Mouse (Mus musculus) lung, postnatal 25 days (tissue): ENCODE data around the gene Tmem163.
A peak's percentile ranks its signal among the peaks of the same experiment; 100 is the strongest.

Experiments used
- DNase-seq: peaks from one replicate; pipeline ENCODE4 v3.0.0; 2022; ENCODE audit warnings: low spot score

Tmem163 gene

GRCm38 (mm10) chr1:127568641-127569040 is 110.7 kb downstream of the Tmem163 start:
- peak; percentile 17 for DNase-seq

GRCm38 (mm10) chr1:127556486-127556845 is 122.9 kb downstream of the Tmem163 start:
- DNase-seq = no peak

- no peak for DNase-seq
These were observed 123.4 kb downstream of the Tmem163 start for GRCm38 (mm10) chr1:127555822-127556485.

GRCm38 (mm10) chr1:127548078-127548477 is 131.3 kb downstream of the Tmem163 start:
- DNase-seq = no peak

GRCm38 (mm10) chr1:127542756-127543155 is 136.6 kb downstream of the Tmem163 start:
- no peak for DNase-seq

- DNase-seq = no peak
These were observed 137.4 kb downstream of the Tmem163 start for GRCm38 (mm10) chr1:127541931-127542330.

- no peak for DNase-seq
These were observed 137.8 kb downstream of the Tmem163 start for GRCm38 (mm10) chr1:127541522-127541921.

- DNase-seq = no peak
These were observed 141.9 kb downstream of the Tmem163 start for GRCm38 (mm10) chr1:127537204-127538038.

- no peak for DNase-seq
These were observed 142.9 kb downstream of the Tmem163 start for GRCm38 (mm10) chr1:127536448-127536847.

GRCm38 (mm10) chr1:127531723-127532122 is 147.6 kb downstream of the Tmem163 start:
- no peak for DNase-seq

GRCm38 (mm10) chr1:127530849-127531580 is 148.3 kb downstream of the Tmem163 start:
- no peak for DNase-seq

- DNase-seq = no peak
These were observed 156.0 kb downstream of the Tmem163 start for GRCm38 (mm10) chr1:127523364-127523763.

- no peak for DNase-seq
These were observed 164.5 kb downstream of the Tmem163 start for GRCm38 (mm10) chr1:127514888-127515287.

GRCm38 (mm10) chr1:127514479-127514878 is 164.9 kb downstream of the Tmem163 start:
- DNase-seq = peak; percentile 43

- no peak for DNase-seq
These were observed 165.7 kb downstream of the Tmem163 start for GRCm38 (mm10) chr1:127513664-127514063.

- DNase-seq = no peak
These were observed 166.2 kb downstream of the Tmem163 start for GRCm38 (mm10) chr1:127513140-127513539.

- DNase-seq = peak; percentile 12
These were observed 166.6 kb downstream of the Tmem163 start for GRCm38 (mm10) chr1:127512709-127513108.

- DNase-seq = no peak
These were observed 168.0 kb downstream of the Tmem163 start for GRCm38 (mm10) chr1:127511362-127511761.

GRCm38 (mm10) chr1:127508921-127509320 is 170.4 kb downstream of the Tmem163 start:
- DNase-seq = no peak

- no peak for DNase-seq
These were observed 171.1 kb downstream of the Tmem163 start for GRCm38 (mm10) chr1:127508067-127508739.

- DNase-seq = no peak
These were observed 172.2 kb downstream of the Tmem163 start for GRCm38 (mm10) chr1:127507042-127507650.

GRCm38 (mm10) chr1:127500701-127501100 is 178.6 kb downstream of the Tmem163 start:
- no peak for DNase-seq
